Mouse (Mus musculus) forebrain, embryonic 12.5 days (tissue): ENCODE measurements at regions not wholly inside any gene's neighbourhood (a gene's known extent, or its start where the extent isn't known, plus 50 kb on each side); places are given as distances from the start of the nearest gene placed in this dataset.

Experiments used
- ATAC-seq: fragments of 200-750 bp; cut with Nextera tagmentation; 2 replicates; pipeline ENCODE4 v1.8.0; 2017; ENCODE audit warnings: moderate TSS enrichment; ENCODE audit not compliant: low FRiP score
- H3K27ac ChIP-seq: fragments of 300-500 bp; sonication (generic); 2 replicates; pipeline ENCODE4 v1.5.1; 2016; ENCODE audit warnings: mild to moderate bottlenecking
- H3K27me3 ChIP-seq: fragments of 300-500 bp; sonication (generic); 2 replicates; pipeline ENCODE4 v1.6.1; 2016; ENCODE audit warnings: mild to moderate bottlenecking
- H3K36me3 ChIP-seq: fragments of 300-500 bp; sonication (generic); replicated peaks from 2 replicates; pipeline ENCODE4 v1.6.1; 2016; ENCODE audit warnings: mild to moderate bottlenecking
- H3K4me1 ChIP-seq: fragments of 300-500 bp; sonication (generic); 2 replicates; pipeline ENCODE4 v1.6.1; 2016
- H3K4me2 ChIP-seq: fragments of 300-500 bp; sonication (generic); 2 replicates; pipeline ENCODE4 v1.6.1; 2016; ENCODE audit warnings: mild to moderate bottlenecking, moderate library complexity
- H3K4me3 ChIP-seq: fragments of 300-500 bp; sonication (generic); replicated peaks from 2 replicates; pipeline ENCODE4 v1.5.1; 2016; ENCODE audit warnings: mild to moderate bottlenecking
- H3K9ac ChIP-seq: fragments of 300-500 bp; sonication (generic); 2 replicates; pipeline ENCODE4 v1.6.1; 2016; ENCODE audit warnings: mild to moderate bottlenecking
- H3K9me3 ChIP-seq: fragments of 300-500 bp; sonication (generic); 2 replicates; pipeline ENCODE4 v1.6.1; 2016
- WGBS: fragments of 180-500 bp; shearing (Covaris S2); methylation state at CpG from one replicate; pipeline ENCODE4 v1.1.7; 2016; 5-methylcytosine and 5-hydroxymethylcytosine counted together

DNA sequence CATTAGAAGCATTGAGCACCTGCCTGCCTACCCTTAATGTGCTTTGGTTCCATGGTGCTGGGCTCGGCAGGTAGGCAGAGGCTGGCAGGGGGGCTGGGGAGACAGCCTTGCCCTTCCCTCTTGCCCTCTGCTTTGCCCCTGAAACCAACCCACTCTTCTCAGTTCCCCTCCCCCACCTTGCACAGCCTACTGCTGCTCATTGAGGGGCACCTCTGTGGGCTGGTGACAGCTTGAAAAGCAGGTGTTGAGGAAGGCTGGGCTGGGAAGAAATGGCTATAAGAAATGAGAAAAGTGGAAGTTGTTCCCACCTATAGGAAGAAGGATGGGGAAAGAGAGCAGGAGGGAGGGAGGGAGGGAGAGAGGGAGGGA is 167.7 kb upstream of the Sdk2 start:
- 24% methylated on average over 1 of the region's 1 CpGs for WGBS
- Histone ChIP-seq H3K27ac (peak overlapping the region; percentile 37; the same call in 1 of the 2 replicates), H3K9me3 (no peaks in the 10 kb centered on the region), H3K9ac (no peak overlapping the region), H3K4me1 (peaks cover 20% of the 10 kb centered on the region), H3K4me3 (no peak overlapping the region), H3K36me3 (no peaks in the 10 kb centered on the region), H3K4me2 (no peak overlapping the region), H3K27me3 (no peaks in the 10 kb centered on the region)
- ATAC-seq = no peak

DNA sequence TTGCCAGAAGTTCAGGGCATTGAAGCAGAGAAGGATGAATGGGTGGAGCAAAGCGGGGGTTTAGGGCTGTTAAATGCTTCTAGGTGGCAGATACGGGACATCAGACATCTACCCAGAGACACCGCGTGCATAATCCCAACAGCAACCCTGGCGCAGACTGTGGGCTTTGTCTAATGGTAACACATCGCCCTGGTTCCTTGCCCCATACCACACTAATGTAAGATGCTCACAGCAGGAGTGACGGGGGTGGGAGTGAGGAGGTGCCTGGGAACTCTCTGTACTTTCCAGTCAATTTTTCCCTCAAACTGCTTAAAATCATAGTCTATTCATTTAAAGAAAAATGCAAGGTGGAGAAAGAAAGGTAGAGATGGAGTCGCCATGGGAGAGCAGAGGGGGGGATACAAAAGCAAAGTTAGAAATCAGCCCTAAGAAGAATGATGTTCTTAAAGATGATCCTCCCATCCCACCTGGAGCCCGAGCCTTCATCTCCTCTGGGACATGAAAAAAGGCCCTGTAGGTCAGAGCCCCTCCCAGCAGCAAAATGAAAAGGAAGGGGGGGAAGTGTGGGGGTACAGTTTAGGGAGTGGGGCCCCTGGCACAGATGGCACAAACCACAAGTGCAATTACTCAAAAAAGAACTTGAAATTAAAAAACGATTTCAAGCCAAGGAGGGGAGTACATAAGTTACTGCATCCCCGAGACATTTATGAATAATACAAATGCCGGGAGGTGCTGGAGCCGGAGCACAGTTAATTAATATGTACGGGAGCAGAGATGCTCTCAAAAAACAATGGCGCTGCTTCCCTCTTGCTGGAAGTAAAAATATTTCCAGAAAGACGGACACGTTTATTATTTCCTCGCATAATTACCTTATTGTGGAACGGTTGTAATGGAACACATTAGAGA is 167.0 kb upstream of the Sdk2 start:
- 70% methylated on average over 19 of the region's 19 CpGs for WGBS
- Histone ChIP-seq H3K9ac (no peak overlapping the region), H3K9me3 (no peaks in the 10 kb centered on the region), H3K4me1 (peaks cover 14% of the 10 kb centered on the region), H3K36me3 (no peaks in the 10 kb centered on the region), H3K4me2 (no peak overlapping the region), H3K4me3 (no peak overlapping the region), H3K27ac (peak overlapping the region; percentile 37; the same call in 1 of the 2 replicates), H3K27me3 (no peaks in the 10 kb centered on the region)
- ATAC-seq = no peak

DNA sequence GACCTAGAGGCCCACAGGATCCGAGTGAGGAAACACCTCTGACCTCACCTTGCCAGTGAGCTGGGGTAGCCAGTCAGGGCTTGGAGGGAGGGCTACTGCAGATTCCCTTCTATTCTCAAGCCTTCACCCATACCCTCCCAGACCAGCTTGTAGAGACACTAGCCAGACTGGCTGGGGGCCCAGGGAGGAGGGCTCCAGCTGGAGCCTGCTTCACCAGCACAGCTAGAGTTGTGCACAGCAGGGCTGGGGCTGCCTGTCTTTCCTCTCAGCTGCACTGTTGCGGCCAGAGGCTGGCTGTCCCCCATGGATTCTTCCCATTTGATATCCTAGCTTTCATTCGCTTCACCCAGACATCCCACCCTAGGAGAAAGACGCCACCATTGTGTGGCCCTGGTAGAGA is 165.0 kb upstream of the Sdk2 start:
- ATAC-seq = no peak
- WGBS = 79% methylated on average over 4 of the region's 4 CpGs
- Histone ChIP-seq H3K4me3 (no peak overlapping the region), H3K36me3 (no peaks in the 10 kb centered on the region), H3K4me1 (peaks cover 9% of the 10 kb centered on the region), H3K9ac (no peak overlapping the region), H3K27ac (no peak overlapping the region), H3K4me2 (no peak overlapping the region), H3K9me3 (no peaks in the 10 kb centered on the region), H3K27me3 (no peaks in the 10 kb centered on the region; the same call in 1 of the 2 replicates)

DNA sequence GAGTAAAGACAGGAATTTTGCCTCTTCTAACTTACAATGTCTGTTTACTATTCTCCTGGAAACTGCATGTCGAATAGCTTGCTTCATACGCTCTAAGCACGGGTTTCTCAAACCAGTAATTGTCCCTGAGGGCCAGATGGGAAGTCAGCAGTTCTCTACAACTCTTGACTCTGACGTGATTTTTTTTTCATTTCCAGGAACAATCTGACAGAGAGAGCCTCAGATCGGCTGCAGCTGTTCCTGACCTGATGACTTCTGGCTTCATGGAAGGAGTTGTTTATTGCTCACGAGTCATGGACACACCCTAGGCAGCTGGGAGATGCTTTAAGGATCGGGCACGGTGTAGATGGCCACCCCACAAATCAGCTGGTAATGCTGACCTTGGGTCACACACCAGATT is 162.9 kb upstream of the Sdk2 start:
- H3K4me3 ChIP-seq = no peak overlapping the region
- no peaks in the 10 kb centered on the region; the same call in 1 of the 2 replicates for H3K27me3 ChIP-seq
- no peaks in the 10 kb centered on the region for H3K36me3 ChIP-seq
- 83% methylated on average over 8 of the region's 8 CpGs for WGBS
- H3K4me2 ChIP-seq = no peak overlapping the region
- H3K9me3 ChIP-seq = no peaks in the 10 kb centered on the region
- peaks cover 9% of the 10 kb centered on the region for H3K4me1 ChIP-seq
- no peak for ATAC-seq
- H3K27ac ChIP-seq = no peak overlapping the region
- H3K9ac ChIP-seq = no peak overlapping the region

DNA sequence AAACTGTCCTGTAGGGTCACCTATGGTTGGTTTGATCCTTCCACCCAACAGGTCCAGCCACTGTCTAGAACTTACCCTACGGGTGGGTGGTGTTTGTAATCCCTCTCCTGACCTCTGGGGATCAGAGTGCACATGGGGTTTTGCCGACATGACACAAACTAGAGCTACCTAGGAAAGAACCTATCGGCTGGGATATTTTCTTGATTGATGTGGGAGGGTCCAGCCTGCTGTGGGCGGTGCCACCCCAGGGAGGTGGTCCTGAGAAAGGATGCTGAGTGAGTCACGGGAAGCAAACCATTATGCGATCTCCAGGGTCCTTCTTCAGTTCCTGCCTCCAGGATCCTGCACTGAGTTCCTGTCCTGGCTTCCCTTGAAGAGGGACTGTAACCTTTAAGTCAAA is 162.3 kb upstream of the Sdk2 start:
- no peak overlapping the region for H3K4me2 ChIP-seq
- no peak overlapping the region for H3K27ac ChIP-seq
- H3K36me3 ChIP-seq = no peaks in the 10 kb centered on the region
- no peak overlapping the region for H3K9ac ChIP-seq
- H3K4me1 ChIP-seq = peaks cover 4% of the 10 kb centered on the region
- H3K4me3 ChIP-seq = no peak overlapping the region
- H3K27me3 ChIP-seq = no peaks in the 10 kb centered on the region; the same call in 1 of the 2 replicates
- 82% methylated on average over 6 of the region's 6 CpGs for WGBS
- no peaks in the 10 kb centered on the region for H3K9me3 ChIP-seq
- no peak for ATAC-seq

DNA sequence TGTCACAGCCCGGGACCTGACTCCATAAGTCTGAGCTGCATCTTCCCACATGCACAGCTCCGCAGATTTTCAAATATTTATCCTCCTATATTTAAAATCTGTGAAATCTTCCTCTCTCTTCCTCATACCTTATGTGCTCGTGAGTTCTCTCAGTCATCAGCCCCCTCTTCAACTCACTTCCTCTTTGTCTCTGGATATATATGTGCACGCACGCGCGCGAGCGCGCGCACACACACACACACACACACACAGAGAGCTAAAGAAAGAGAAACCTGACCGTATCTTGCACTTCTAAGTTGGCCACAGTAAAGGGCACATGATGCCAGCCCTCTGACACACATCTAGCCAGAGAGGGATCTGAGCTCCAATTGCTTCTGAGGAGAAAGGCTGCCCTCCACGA is 159.7 kb upstream of the Sdk2 start:
- Histone ChIP-seq H3K9ac (no peak overlapping the region), H3K9me3 (no peaks in the 10 kb centered on the region; the same call in 1 of the 2 replicates), H3K27me3 (no peaks in the 10 kb centered on the region; the same call in 1 of the 2 replicates), H3K4me3 (no peak overlapping the region), H3K4me1 (no peaks in the 10 kb centered on the region), H3K27ac (no peak overlapping the region), H3K4me2 (no peak overlapping the region), H3K36me3 (no peaks in the 10 kb centered on the region)
- 87% methylated on average over 13 of the region's 13 CpGs for WGBS
- ATAC-seq = no peak

DNA sequence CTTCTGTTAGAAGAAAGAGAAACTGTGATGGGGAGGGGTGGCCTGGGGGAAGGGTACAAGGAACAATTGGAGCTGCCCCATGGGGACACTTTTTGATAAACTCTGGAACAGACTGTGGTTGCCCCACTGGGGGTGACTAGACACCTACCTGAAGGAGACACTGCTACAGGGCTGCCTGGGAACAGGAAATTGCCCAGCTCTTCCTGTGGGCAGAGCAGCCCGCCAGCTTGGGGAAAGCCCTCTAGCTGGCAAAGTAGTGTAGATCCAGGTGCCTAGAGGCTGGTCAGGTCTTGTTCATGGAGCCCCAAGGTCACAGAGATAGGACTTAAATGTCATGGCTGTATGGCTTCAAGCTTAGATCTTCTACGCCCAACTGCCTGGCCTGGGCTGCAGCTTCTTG is 157.9 kb upstream of the Sdk2 start:
- no peaks in the 10 kb centered on the region; the same call in 1 of the 2 replicates for H3K27me3 ChIP-seq
- no peak overlapping the region for H3K4me2 ChIP-seq
- WGBS = 91% methylated on average over 2 of the region's 2 CpGs
- ATAC-seq = no peak
- no peaks in the 10 kb centered on the region for H3K4me1 ChIP-seq
- H3K4me3 ChIP-seq = no peak overlapping the region
- H3K36me3 ChIP-seq = no peaks in the 10 kb centered on the region
- no peaks in the 10 kb centered on the region; the same call in 1 of the 2 replicates for H3K9me3 ChIP-seq
- no peak overlapping the region for H3K9ac ChIP-seq
- H3K27ac ChIP-seq = no peak overlapping the region

DNA sequence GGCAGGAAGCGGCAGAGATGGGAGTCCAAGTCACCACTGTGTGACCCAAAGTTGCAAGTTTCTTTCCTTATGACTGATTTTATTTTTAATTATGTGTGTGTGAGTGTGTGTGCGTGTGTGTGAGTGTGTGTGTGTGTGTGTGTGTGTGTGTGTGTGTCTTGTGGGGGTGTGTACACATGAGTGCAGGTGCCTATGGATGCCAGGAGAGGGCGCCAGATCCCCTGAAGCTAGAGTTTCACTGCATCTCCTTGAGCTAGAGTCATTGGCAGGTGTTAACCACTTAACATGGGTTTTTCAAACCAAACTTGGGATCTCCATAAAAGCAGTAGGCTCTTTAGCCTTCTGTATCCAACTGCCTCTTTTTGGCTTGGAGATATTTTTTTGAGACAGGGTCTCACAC is 156.2 kb upstream of the Sdk2 start:
- Histone ChIP-seq H3K36me3 (no peaks in the 10 kb centered on the region), H3K9me3 (no peaks in the 10 kb centered on the region; the same call in 1 of the 2 replicates), H3K4me2 (no peak overlapping the region), H3K4me3 (no peak overlapping the region), H3K9ac (no peak overlapping the region), H3K27me3 (peaks cover 7% of the 10 kb centered on the region; the same call in 1 of the 2 replicates), H3K27ac (no peak overlapping the region), H3K4me1 (peaks cover 10% of the 10 kb centered on the region)
- whole genome bisulfite sequencing = 79% methylated on average over 3 of the region's 3 CpGs
- ATAC-seq = no peak

DNA sequence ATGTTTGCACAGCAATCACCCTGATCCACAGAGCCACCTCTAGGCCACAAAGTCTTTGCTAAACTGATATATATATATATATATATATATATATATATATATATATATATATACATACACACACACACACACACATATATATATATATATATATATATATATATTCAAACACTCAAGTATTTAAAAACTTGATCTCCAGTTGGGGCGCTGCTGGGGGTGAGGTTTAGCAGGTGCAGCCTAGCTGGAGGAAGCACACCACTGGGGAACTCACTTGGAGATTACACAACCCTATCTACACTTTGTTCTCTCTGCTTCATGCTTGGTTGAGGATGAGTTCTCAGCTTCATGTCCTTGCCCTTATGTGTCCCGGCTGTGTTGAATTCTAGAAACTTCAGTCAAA is 153.6 kb upstream of the Sdk2 start:
- Histone ChIP-seq H3K36me3 (no peaks in the 10 kb centered on the region), H3K27ac (no peak overlapping the region), H3K4me3 (no peak overlapping the region), H3K4me2 (no peak overlapping the region), H3K9ac (no peak overlapping the region), H3K9me3 (no peaks in the 10 kb centered on the region; the same call in 1 of the 2 replicates), H3K4me1 (peaks cover 28% of the 10 kb centered on the region), H3K27me3 (0 out of 2 replicates have a peak, but pooled peaks cover 14% of the 10 kb centered on the region)
- no peak for ATAC-seq
- 87% methylated on average over 2 of the region's 2 CpGs for WGBS

DNA sequence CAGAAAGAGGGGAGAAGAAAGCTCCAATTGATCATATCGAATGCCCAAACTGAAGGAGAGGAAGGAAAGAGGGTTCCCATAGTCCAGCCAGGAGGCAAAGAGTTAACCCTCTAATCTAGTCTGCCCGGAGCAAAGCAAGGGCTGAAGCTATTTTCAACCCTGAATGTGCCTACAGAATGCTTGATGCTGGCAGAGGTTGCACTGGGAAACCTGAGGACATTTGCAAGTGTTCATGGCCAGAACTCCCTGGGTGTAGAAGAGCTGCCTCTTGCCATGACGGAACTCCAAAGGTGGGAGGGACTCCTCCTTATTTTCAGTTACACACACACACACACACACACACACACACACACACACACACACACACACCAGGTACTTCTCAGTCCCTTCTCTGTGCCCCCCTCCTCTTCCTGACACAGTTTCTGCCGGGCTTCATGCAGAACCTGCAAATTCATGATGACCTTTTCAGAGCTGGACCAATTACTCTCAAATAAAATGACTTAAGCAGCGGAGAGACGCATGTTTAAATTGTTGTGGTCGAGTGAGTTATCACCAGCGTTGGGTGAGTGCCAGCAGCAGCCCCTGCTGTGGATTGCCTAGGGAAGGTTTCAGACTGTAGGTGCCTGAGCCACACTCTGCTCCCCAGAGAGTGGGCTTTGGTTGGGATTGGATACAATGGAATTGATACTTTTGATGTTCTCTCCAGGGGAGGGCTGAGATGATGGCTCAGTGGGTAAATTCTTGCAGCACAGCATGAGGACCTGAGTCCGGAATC is 152.1 kb upstream of the Sdk2 start:
- Histone ChIP-seq H3K9me3 (no peaks in the 10 kb centered on the region; the same call in 1 of the 2 replicates), H3K27ac (no peak overlapping the region), H3K4me1 (peaks cover 28% of the 10 kb centered on the region), H3K36me3 (no peaks in the 10 kb centered on the region), H3K4me2 (no peak overlapping the region), H3K9ac (no peak overlapping the region), H3K4me3 (no peak overlapping the region), H3K27me3 (0 out of 2 replicates have a peak, but pooled peaks cover 14% of the 10 kb centered on the region)
- ATAC-seq = no peak
- WGBS = 32% methylated on average over 9 of the region's 9 CpGs

DNA sequence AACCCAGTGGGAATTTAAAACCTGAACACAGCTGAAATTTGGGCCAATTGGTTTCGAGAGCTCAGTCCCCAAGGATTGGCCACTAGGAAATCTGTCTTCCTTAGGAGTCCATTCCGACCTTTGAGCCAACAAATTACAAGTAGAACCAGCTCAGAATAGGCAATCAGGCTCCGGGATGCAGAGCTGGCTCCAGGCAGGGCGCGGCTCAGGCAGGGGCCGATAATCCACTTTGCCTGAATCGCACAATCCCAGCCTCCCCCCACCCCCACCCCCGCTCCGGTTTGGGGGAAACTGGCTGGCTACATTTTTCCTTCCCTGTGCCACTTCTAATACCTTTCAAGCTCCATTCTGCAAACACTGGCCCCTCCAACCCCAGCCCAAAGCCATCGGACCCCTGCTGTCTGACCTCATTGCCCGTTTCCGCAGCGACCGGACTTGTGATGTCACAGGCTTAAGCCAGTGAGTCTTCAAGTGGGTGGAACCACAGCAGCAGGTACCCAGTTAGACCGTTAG is 150.5 kb upstream of the Sdk2 start:
- 3% methylated on average over 15 of the region's 15 CpGs for WGBS
- ATAC-seq = peak; percentile 57; the same call in 1 of the 2 replicates

DNA sequence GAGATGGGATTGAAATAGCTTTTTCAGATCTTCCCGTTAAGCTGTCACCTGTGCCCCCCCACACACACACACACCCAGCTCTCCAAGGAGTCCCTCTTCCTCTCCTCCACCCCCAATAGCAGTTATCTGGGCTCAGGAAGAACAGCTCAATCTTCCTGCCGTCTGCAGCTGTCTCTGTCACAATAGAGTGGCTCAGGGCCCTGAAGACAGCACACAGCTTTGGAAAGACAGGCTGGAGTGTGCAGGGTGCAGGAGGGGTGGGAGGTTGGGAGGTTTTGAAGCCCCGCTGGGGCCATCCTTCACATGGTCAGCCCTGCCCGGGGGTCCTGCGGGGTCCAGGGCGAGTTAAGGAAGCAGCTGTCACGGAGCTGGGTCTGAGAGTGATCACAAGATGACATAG is 149.6 kb upstream of the Sdk2 start:
- Histone ChIP-seq H3K27me3 (0 out of 2 replicates have a peak, but pooled peaks cover 14% of the 10 kb centered on the region), H3K27ac (0 out of 2 replicates have a peak overlapping the region, but pooled peaks have one; percentile 36), H3K4me2 (peak overlapping the region; percentile 50), H3K4me1 (peaks cover 28% of the 10 kb centered on the region), H3K36me3 (no peaks in the 10 kb centered on the region), H3K9me3 (no peaks in the 10 kb centered on the region), H3K9ac (no peak overlapping the region; the same call in 1 of the 2 replicates), H3K4me3 (no peak overlapping the region)
- no peak for ATAC-seq
- 13% methylated on average over 7 of the region's 7 CpGs for WGBS

More for the DNA sequence above, 150.5 kb upstream of the Sdk2 start:
- Histone ChIP-seq H3K36me3 (no peaks in the 10 kb centered on the region), H3K27me3 (0 out of 2 replicates have a peak, but pooled peaks cover 14% of the 10 kb centered on the region), H3K9ac (peak overlapping the region; percentile 33; the same call in 1 of the 2 replicates), H3K4me2 (peak overlapping the region; percentile 50), H3K27ac (no peak overlapping the region), H3K9me3 (no peaks in the 10 kb centered on the region), H3K4me1 (peaks cover 28% of the 10 kb centered on the region), H3K4me3 (peak overlapping the region; percentile 30)
